Comparison of ENCODE assay signal across 10 mouse cellular contexts in the genomic region with DNA sequence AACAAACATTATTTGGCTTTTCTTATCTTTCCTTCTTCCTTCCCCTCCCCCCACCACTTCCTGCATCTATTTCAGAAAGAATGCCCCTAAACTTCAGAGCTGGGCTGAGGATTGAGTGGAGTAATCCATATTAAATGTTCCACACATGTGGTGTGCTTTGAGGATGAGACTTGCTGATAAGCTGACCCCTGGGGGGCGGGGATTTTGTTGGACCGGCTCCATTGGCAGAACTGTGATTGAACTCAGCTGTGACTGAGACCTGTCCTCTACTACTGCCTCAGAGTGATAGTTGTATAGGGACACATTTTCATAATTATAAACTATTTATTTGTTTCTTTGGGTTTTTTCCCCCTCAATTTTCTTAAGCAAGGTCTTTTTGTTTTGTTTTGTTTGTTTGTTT. TPM values are rescaled to one million over a fixed set of nuclear protein-coding genes. Genes with fewer than 3 reads are reported as not detected.
DNase-seq lines count a peak whose midpoint lies in the region; ATAC-seq and TF ChIP-seq lines count a peak whose summit lies in the region.
"Had no signal": no experiment of that assay in that cellular context is flagged by ENCODE, and none has a peak within 500 bp of the region (broad histone marks: within the 10 kb centered on the region; RNA-seq: fewer than 3 reads in every experiment).

No protein-coding gene starts in this region.

- H3K4me1 ChIP-seq in lung, postnatal 0 days (ENCODE audit: insufficient read depth, low read depth, low read length) = peaks cover 6% of the 10 kb centered on the region; the same call in 1 of the 2 replicates
- H3K4me1 ChIP-seq in lung, adult 2 months (ENCODE audit: control insufficient read depth, insufficient read depth, low read length) = peaks cover 8% of the 10 kb centered on the region; the same call in 1 of the 2 replicates
- no peaks in the 10 kb centered on the region for H3K4me1 ChIP-seq in heart, postnatal 0 days (ENCODE audit: control insufficient read depth, insufficient read depth)

- no peak overlapping the region for H3K27ac ChIP-seq in lung, postnatal 0 days (ENCODE audit: low read length)
- H3K27ac ChIP-seq in heart, postnatal 0 days (ENCODE audit: low read depth) = 0 out of 2 replicates have a peak overlapping the region, but pooled peaks have one; percentile 49
- H3K27ac ChIP-seq: forebrain, embryonic 10.5 days had no signal

- intact Hi-C loops in gastrocnemius, postnatal 14 days (cut with DNase I; ENCODE audit: low total_unique reads) = no loop called here
- intact Hi-C loops in gastrocnemius, postnatal 36 days (cut with DNase I) = loop anchor here (5.0 kb wide), 1 partner anchor 171 kb away; no protein-coding TSS in a partner anchor

- no peak for TF ChIP-seq EP300 in lung, postnatal 0 days (IDR thresholded peaks at IDR 0.05)
- TF ChIP-seq EP300 in heart, postnatal 0 days (IDR thresholded peaks at IDR 0.05; ENCODE audit: low read depth) = no peak

- H3K9me3 ChIP-seq in lung, postnatal 0 days (ENCODE audit: low read length) = no peaks in the 10 kb centered on the region
- no peaks in the 10 kb centered on the region for H3K9me3 ChIP-seq in heart, postnatal 0 days (replicated peaks; ENCODE audit: control insufficient read depth, low read length)
- H3K9me3 ChIP-seq: forebrain, embryonic 10.5 days had no signal

- H3K9ac ChIP-seq in lung, postnatal 0 days (replicated peaks; ENCODE audit: low read depth) = no peak overlapping the region
- no peak overlapping the region for H3K9ac ChIP-seq in heart, postnatal 0 days (replicated peaks; ENCODE audit: low read depth, low read length)

- no peak for TF ChIP-seq POLR2A in lung, adult 2 months (IDR thresholded peaks at IDR 0.05; ENCODE audit: borderline replicate concordance, extremely low read depth, low read depth, low read length)

- ATAC-seq in lung, postnatal 0 days = no peak
- no peak for ATAC-seq in heart, postnatal 0 days (ENCODE audit: insufficient read depth, low read depth)

- H3K27me3 ChIP-seq in lung, postnatal 0 days (replicated peaks; ENCODE audit: insufficient read depth, low read length) = no peaks in the 10 kb centered on the region
- H3K27me3 ChIP-seq in heart, postnatal 0 days (ENCODE audit: control insufficient read depth, insufficient read depth, low read length) = no peaks in the 10 kb centered on the region
- H3K27me3 ChIP-seq: CH12.LX had no signal

- no peak overlapping the region for H3K4me2 ChIP-seq in lung, postnatal 0 days (replicated peaks; ENCODE audit: low read depth, low read length)
- H3K4me2 ChIP-seq in heart, postnatal 0 days (ENCODE audit: low read depth, low read length) = peak overlapping the region; percentile 6

- TF ChIP-seq CTCF in lung, postnatal 0 days (IDR thresholded peaks at IDR 0.05) = no peak
- TF ChIP-seq CTCF in lung, adult 2 months (IDR thresholded peaks at IDR 0.05; ENCODE audit: insufficient read depth, low read length) = no peak
- TF ChIP-seq CTCF in heart, postnatal 0 days (IDR thresholded peaks at IDR 0.05; ENCODE audit: low read depth) = no peak

- no peak overlapping the region for H3K4me3 ChIP-seq in lung, postnatal 0 days (ENCODE audit: low read depth, low read length)
- no peak overlapping the region for H3K4me3 ChIP-seq in lung, adult 2 months (replicated peaks; ENCODE audit: extremely low read depth, low read depth, low read length)
- H3K4me3 ChIP-seq in heart, postnatal 0 days (ENCODE audit: low read depth, low read length) = no peak overlapping the region
- H3K4me3 ChIP-seq: forebrain, embryonic 10.5 days had no signal

- no peaks in the 10 kb centered on the region for H3K36me3 ChIP-seq in lung, postnatal 0 days (ENCODE audit: insufficient read depth, low read length)
- H3K36me3 ChIP-seq in heart, postnatal 0 days (replicated peaks; ENCODE audit: control insufficient read depth, insufficient read depth, low read length) = no peaks in the 10 kb centered on the region
- H3K36me3 ChIP-seq: forebrain, embryonic 10.5 days had no signal

- 30% methylated on average over 2 of the region's 2 CpGs for WGBS in lung, postnatal 0 days
- WGBS in lung, adult 2 months = 42% methylated on average over 2 of the region's 2 CpGs
- WGBS in heart, postnatal 0 days = 24% methylated on average over 2 of the region's 2 CpGs

- peak; percentile 17 for DNase-seq in gastrocnemius, postnatal 14 days
- DNase-seq in gastrocnemius, postnatal 36 days = no peak
- peak; percentile 27 for DNase-seq in lung, postnatal 0 days (ENCODE audit: low spot score)
- no peak for DNase-seq in lung, adult 2 months
- no peak for DNase-seq in heart, postnatal 0 days (ENCODE audit: low spot score)
- peak; percentile 62 to 72 for DNase-seq in kidney, postnatal 4 days
- DNase-seq in urinary bladder, adult 18-20 months (ENCODE audit: low spot score in 2 of 2) = no peak
- no peak for DNase-seq in urinary bladder, postnatal 36 days (ENCODE audit: low spot score in 2 of 2)

RNA-seq across cellular contexts. Expression of a gene that starts 2.9 kb away (rescaled TPM):
- 1 to 10 TPM; 9.3 to 9.8 TPM for total RNA-seq in gastrocnemius, postnatal 14 days (2021)
- 1 to 10 TPM; 2.2 to 4.4 TPM for total RNA-seq in gastrocnemius, postnatal 36 days (2021)
- 6.0 and 7.2 TPM in 2 replicates for polyA plus RNA-seq in lung, postnatal 0 days (2015; fragmentation: Nextera tagmentation; extraction: Ambion mirVana)
- polyA plus RNA-seq in lung, adult 2 months (2012; rRNA removed) = 6.5 and 8.6 TPM in 2 replicates
- total RNA-seq in heart, postnatal 0 days (2014; rRNA removed; ENCODE audit: low replicate concordance) = 12.9 and 14.3 TPM in 2 replicates
- polyA plus RNA-seq in heart, postnatal 0 days (2015; fragmentation: Nextera tagmentation; extraction: Ambion mirVana) = 4.1 and 5.5 TPM in 2 replicates

Comparison
In these comparisons a context has a peak if more than half of its experiments do, and no peak if none do; other contexts are left out.
1. DNase-seq: peak in gastrocnemius, postnatal 14 days (single experiment), lung, postnatal 0 days (single experiment) and kidney, postnatal 4 days (2 of 2); none in gastrocnemius, postnatal 36 days (0 of 2), lung, adult 2 months (single experiment), heart, postnatal 0 days (single experiment), urinary bladder, adult 18-20 months (0 of 2) and urinary bladder, postnatal 36 days (0 of 2).